Mouse (Mus musculus): ENCODE measurements around the gene Mecom.

Gene Mecom

DNA sequence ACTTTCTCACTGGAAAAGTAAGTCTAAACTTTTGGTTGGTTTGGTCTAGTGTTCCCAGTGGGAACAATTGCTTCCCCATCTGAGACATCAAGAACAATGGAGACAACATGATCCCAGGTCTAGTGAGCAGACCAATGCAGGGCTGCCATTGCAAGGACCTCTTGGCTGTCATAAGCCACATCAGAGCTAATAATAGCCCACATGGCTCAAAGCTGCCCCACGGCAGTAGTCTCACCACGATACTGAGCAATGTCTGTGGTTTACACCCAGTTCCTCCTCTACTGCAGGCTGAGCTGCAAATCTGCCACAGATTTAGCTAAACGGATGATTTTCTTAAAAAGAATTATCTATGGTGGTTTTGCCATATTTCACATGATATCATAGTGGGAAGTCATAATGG is 455.9 kb downstream of the Mecom start:
- DNase-seq = no peak

DNA sequence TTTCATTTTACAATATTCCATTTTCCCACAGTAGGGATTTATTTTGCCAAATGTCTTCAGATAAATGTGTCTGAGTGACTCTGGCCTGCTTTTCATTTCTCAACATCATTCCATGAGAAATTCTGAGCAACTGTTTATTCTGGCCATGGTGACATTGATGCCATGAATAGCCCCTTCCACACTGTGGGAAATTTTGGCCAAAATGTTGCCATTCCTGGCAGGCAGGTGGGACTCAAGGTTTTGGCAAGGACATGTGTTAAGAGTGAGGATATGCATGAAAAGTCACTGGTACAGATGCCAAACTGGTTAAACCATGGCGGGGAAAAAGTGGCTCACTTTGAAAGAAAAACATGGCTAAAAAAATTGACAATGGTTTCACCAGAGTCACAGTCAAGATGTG is 456.4 kb downstream of the Mecom start:
- DNase-seq = no peak

DNA sequence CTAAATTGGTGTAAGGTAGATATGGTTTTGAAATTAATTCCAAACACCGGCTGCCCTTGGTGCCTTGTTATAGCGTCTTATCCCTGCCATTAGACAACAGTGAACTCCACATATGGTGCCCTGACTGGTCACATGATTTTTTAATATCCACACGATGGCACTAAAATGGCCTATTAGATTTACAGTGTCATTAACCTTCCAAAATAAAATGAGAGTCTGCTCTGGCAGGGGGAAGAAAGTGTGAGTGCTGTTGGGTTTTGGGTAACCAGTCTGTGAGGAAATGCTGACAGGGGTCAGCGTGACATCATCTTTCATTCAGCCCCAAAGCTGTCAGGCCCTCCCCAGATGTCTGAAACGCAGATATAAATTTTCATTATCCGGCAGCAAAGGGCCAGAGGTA is 461.7 kb downstream of the Mecom start:
- no peak for DNase-seq

DNA sequence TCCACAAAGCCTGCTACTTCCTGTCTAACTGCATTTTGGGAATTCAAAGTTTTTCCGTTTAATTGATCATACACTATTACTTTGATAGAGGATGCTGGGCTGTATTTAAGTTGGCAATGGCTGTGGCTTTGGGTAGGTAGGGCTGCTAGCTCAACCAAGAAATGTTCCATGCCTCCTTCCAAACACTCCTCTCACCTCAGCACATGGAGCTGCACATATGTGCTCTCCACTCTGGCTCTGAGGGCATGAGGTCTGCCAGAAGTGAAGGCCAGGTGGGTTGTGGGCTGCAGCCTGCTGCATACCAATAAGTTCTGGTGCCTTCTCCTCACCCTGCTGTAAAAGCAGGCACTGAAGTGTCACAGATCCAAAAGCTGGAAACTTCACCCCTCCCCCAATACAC is 464.0 kb downstream of the Mecom start:
- no peak for DNase-seq

DNA sequence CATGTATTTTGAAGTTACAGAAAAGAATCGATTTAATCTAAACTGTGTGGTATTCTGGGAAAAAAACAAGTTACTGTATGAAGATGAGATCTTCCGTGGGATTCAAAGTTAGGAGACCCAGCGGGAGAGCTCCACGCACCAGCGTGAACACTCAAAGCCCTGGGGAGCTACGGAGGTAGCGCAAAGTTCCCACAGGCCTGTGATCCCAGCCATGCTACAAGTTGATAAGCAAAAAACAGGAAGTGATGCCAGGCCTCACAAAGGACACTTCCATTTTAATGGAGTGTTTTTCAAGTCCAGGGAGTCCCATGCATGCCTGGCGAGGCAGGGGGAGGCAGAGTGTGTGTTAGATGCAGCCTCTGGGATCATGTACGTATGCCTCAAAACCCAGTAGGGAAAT is 464.5 kb downstream of the Mecom start:
- no peak for DNase-seq

DNA sequence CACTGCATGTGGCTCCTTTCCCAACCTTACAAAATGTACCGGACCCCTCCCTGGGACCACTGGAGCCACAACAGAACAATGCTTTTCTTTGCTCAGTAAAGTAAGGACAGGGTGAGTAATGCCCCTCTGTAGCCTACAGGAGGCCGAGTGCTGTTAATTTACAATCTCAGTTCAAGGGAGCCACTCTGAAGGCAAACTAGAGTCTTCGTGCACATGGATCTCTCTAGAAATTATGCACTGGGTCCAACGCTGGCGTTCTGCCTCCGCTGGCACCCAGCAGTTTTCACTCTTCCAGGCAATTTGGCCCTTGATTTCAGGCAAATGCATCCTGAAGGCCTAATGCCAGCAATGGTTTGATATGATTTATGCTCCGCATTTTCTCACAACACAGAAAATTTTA is 467.0 kb downstream of the Mecom start:
- DNase-seq = peak in 1 of 2 experiments; percentile 15

DNA sequence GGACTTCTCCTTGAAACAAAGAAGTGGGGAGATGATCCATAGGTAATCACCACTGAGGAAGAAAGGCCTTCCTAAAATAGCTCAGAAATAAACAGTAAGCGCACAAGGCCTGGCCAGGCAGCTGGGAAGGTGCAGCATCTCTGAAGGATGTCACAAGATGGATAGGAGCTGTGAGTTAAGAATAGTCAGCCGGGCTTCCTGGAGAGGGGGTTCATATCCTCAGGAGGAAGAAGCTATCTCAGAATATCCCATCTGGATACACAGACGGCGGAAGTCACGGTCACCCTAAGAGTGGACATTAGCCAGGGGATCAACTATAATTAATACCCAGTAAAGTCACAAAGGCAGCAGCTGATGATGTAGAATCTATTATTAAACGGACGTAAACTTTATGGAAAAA is 471.3 kb downstream of the Mecom start:
- peak; percentile 6 to 17 for DNase-seq

DNA sequence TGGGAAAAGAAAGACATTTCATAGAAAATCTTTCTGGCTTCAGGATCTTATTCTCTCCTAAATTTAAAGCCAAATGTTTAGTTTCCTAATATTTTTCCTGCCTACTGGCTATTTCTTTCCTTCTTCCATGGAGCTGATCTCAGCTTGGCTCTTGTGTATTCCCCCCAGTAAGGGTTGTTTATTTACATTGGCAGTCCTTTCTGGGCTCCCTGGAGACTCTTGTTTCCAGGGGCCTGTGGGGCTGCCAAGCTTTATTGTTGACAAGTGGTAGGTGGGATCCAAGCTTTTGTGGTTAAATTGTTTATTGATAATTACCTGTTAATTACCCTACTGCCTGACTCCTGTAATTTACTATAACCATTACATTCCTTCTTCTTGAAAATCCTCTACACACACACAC is 476.5 kb downstream of the Mecom start:
- no peak for DNase-seq

DNA sequence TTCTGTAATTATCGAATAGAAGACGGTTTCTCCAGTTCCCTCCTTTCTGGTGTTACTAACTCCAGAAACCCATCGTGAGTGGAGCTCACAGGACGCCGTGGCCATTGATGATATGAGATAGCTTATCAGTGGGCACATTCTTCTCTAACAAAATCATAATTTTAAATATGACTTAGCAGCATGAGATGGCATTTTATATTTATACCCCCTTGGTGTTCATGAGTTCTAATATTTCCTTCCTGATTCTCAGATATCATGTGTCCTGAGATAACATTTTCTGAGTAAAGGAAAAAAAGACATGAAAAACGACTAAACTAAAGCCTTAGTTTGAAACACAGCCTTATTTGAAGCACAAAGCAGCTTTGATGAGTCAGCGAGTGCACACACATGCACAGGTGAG is 481.3 kb downstream of the Mecom start:
- no peak for DNase-seq

DNA sequence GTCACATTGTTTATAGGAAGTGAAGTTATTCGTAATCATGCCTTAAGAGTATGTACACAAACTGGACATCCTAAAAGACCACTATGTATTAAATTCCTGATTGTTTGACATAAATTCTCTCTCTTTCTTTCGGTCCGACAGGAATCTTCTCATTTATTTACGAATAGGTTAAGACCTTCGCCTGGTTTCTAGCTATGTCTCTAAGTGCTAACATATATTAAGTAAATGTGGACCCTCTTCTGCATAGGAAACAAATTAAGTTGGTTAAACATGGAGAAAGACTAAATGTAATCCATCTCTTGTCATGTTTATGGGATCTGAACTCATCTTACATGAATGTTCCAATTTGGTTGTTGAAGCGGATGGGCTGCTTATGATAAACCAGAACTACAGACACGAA is 487.8 kb downstream of the Mecom start:
- no peak for DNase-seq

DNA sequence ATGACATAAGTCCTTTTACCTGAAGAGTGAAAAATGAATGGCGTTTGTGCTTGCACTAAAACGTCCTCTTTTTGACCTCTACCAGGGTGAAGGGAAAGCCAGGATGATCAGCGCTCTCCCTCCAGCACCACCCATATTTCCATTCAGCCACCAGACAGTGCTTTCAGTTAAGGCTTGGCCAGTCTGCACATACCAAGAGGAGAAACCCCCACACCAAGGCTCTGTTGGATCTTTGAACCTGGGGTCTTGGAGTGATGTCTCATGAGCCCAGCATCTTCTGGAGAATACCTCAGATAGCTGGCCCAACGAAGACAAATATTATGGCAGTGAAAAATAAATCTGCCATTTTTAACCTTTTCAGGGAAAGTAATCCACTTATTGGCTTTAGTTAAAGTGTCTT is 488.2 kb downstream of the Mecom start:
- no peak for DNase-seq

DNA sequence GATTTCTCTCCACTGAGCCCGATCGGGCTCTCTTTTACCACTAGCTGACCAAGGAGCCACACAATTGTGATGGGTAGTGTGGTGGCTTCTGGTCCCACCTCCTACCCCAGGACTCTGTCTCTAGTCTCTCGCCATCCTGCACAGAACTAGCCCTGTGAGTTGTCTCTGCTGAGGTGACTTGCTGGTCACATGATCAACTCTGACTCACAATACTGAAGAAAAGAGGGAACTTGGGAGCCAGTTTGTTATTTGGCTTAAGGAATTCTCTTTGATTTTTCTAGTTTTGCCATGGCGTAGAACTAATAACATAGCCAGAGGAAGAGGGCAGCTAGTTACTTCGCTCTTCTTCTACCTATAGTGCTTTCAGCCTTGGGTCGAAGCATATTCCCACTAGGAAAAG is 496.5 kb downstream of the Mecom start:
- DNase-seq = no peak

DNA sequence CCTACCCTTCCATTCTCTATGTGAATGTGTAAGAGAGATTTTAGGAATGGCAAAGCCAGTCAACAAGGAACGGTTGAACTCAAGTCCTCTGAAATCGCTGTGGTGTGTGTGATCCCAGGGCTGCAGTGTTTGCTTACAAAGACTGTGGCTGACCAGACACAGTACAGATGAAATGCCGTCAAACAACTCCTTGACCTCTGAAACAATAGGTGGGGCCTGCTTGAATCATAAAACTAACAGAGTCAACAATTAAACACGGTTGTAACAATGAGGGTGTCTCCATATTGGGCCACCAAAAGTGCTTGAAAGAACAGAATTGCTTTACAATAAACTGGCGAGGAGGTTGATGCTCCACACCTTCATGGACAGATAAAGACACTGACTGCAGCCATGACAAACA is 497.0 kb downstream of the Mecom start:
- DNase-seq = no peak

DNA sequence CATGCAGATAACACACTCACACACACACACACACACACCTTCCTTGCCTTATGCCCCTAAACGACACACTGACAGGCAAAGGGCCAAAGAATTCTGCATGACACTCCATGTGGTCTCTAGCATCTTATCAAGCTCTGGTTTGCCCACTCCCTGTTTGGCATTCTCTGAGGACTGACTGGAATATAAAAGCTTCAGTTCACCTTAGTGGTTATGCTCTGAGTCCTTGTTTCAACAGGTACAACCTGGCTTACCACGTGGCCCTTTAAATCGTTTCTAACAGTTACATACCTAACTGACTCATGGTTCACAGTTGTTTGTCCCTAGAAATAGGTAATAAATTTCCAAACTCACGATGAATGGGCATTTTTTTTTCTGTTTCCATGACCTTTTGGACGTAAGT is 499.0 kb downstream of the Mecom start:
- no peak for DNase-seq

DNA sequence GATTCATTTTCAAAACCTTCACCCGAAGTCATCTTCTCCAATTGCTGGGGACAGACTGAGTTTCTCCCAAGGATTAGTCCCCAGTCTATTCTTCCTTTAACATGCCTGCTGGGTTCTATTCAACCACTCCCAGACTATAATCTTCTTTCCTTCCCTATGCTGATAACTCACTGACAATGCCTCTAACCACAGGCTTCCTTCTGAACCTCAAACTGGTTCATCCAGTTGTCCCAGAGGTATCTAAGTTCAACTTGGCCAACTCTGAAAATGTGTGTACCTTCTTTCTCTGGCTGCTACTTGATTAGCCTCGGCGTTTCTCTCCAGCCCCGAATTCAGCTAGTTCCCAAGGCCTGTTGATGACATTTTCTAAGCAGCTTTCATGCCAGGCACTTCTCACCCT is 499.7 kb downstream of the Mecom start:
- DNase-seq = no peak

DNA sequence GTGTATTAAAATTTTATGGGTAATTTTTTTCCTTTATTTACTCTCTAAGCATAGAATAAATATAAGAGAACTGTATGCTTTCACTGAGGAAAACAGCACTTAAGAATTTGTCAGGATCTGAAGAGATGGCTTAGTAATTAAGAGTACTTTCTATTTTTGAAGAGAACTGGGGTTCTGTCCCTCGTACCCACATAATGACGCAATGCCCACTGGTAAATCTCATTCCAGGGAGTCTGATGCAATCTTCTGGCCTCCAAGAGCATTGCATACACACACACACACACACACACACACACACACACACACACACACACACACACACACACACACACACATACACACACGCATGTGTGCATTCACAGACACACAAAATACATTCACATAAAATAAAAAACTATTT is 504.3 kb downstream of the Mecom start:
- DNase-seq = no peak

DNA sequence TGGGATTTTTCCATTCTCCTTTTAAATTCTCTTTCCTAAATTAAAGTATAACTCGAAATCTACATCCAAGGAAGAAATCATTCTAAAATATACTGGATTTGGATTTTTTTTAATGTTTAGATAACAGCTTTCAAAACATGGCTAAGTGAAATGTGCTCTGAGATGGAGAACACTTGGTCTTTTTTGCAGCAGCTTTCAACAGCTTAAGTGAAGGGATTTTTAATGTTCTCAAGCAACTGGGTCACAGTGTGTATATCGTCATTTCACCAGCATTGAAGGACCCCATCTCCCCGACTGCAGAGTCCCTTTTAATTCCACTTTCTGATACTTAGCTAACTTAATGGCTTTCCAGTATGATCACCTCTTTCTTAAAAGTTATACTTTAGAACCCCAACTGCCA is 509.3 kb downstream of the Mecom start:
- no peak for DNase-seq

DNA sequence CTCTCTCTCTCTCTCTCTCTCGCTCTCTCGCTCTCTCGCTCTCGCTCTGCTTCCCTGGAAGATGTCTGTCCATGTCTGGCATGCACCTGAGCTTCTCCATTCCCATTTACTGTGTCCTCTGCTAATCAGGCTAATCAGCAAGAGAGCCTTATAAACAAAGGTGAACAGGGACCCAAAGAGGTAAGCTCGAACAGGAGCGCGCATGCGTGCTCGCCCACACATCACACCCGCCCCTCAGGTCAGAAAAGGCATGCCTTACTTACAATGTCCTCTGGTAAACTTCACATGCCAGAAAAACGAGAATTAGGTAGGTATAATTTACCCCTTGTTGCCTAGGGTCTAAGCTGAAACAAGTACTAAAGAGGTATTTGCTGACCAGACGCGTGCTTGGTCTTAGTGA is 527.8 kb downstream of the Mecom start:
- DNase-seq = no peak

DNA sequence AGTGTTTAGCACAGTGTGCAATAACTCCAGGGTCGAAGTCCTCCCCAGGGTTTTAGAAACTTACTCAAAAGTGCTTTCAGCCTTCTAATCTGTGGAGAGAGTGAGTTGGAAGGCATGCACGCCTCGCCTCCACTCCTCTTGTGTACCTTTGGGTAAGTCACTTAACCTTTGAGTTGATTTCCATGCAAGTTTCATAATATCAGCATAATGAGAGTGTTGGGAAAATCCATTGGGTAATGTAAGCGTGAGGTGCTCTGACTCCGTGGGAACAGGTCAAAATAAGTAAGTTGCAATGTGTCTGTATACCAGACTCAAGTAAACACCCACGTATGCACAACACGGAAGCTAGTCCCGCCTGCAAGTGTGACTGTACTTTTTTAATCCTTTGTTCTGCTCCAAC is 528.4 kb downstream of the Mecom start:
- no peak for DNase-seq

DNA sequence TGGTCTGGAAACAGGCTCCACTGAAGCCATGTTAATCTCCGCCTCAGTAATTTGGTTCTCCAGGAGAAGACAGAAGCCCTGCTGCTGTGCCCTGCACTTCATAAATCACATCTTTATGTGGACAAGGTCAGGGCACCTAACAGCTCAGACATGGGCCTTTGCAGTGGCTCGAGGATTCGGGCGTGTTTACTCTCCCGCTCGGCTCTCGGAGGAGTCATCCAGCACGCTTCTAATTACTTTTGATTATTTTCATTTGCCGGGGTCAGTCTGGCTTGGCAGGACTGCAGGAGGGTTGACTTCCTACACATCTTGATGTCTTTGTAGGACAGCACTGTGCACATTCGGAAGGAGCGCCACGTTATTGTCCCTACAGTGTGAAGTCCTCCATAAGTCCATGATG is 529.6 kb downstream of the Mecom start:
- DNase-seq = no peak

DNA sequence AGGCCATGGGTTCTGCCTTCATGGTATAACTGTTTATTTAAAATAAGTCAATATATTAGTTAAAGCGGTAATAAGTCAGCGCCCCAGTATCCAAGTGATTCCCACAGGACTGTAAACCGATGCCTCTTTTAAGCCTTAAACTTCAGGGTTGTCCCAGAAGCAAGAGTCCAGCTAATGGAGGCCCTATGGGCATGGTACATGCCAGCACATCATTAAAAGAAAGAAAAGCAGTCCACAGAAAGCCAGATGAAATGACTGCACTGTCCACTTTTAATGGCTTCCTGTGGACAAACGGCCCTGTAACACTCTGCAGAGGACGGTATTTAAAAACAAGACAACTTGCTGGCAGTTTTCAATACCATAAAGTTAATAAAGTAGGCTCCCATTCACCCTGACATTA is 531.0 kb downstream of the Mecom start:
- no peak for DNase-seq

DNA sequence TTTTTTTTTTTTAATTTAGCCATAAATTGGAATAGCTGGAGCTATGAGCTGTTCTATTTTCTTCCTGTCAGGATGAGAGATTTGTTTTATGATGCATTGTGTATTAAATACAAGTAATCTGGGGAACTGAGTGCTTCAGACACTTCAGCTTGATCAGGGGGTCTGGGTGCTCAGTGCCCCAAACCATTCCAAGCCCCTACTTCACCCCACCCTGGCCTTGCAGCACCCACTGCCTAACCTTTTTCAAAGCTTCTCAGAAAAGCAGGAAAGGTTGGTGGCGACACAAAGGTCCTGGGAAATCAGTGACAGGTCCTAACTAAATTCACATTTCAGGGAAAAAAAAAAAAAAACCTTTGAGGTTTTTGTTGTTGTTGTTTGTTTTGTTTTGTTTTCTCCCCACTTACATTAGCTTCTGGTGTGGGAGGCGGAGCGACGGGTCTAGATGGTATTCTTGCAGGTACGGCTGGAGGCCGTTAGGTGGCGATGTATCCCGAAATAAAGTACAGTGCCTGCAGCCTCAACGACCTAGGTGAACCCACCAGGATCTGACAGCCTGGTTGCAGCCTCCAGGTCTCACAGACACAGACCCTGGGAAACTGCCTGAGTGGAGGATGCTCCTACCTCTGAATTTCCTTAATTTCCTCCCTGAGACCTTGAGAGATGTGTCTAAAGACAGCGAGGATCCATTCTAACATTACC is 532.7 kb downstream of the Mecom start:
- peak; percentile 80 to 87 for DNase-seq

DNA sequence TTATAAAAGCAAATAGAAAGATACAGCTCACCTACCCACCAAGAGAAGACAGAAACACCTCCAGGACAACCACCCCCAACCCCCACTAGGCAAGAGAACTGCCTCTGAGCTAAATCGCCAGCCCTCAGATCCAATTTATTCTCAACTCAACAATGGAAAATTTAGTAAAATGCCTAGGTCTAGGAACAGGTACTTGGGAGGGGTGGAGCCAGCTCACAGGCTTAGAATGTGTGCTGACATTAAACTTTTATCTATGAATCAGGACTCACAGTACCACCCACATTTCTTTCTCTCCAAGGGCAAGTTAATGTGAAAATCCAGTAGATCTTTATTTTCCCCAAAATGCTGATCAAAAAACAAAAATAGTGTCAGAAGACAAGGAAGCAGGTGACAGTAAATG is 533.5 kb downstream of the Mecom start:
- DNase-seq = no peak

DNA sequence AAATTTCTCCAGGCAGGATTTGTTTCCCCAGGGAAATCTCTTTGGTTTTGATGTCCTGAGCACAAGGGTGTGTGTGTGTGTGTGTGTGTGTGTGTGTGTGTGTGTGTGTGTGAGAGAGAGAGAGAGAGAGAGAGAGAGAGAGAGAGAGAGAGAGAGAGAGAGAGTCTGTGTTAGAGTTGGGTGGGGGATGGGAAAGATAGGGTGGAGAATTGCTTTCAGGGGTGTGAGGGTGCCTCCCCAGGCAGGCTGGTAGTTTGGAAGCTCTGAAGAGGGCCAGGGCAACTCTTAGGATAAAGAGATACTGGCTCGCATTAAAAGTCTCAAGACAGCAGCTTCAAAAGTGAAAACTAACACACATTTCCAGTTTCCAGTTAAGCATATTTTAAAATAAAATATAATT is 534.4 kb downstream of the Mecom start:
- DNase-seq = no peak

DNA sequence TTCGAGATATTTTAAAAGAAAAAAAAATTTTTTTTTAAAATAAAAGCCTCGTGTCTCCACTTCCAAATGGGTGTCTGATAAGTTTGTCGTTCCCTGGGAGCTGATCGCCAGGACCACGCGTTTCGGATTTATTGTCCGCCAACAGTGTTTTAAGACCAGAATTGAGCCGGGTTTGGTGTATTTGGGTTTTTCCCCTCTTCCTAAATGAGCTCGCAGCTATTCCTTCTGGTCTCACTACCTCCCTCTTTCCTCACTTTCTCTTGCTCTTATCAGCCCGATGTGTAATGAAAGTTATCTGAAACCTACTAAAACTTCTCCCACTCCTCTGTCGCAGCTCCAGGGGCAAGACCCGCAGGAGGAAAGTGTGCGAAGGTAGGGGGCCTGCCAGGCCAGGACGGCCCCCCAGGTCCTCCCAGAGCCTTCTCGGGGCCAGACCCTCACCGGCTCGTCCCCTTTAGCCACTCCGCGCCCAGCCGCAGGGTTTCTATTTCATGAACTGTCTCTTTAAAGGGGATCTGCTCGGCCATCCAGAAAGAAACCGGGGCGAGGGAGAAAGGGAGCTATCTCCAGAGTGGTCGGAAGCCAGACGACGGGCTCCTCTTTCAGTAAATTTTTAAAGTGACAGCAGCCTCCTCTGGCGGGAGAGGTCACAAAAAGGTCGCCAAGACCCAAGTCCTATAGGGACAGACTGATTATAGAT is 535.0 kb downstream of the Mecom start:
- peak; percentile 44 to 62 for DNase-seq

Data from kidney, postnatal 36 days (tissue).